Mouse (Mus musculus) 3T3-L1 (cell line): ENCODE measurements around the gene Clec16a.

Experiments
- DNase-seq: peaks from one replicate; pipeline ENCODE4 v3.0.0-alpha.2; 2015; ENCODE audit warnings: low read depth, low spot score

The Clec16a gene

GRCm38 (mm10) chr16:10534567-10534966, 10.6 kb upstream of the Clec16a start:
- DNase-seq: no peak

- DNase-seq: no peak
These were observed 8.8 kb upstream of the Clec16a start for GRCm38 (mm10) chr16:10536323-10536722.

- DNase-seq: no peak
These were observed 8.2 kb upstream of the Clec16a start for GRCm38 (mm10) chr16:10536961-10537360.

GRCm38 (mm10) chr16:10540763-10541597, 4.2 kb upstream of the Clec16a start:
- DNase-seq: peak; percentile 29

GRCm38 (mm10) chr16:10541598-10541930, 3.6 kb upstream of the Clec16a start:
- peak; percentile 74 for DNase-seq

GRCm38 (mm10) chr16:10542266-10542665, 2.9 kb upstream of the Clec16a start:
- peak; percentile 49 for DNase-seq

- peak; percentile 99 for DNase-seq
These were observed 2.3 kb upstream of the Clec16a start, which contains the start of gene Dexi for GRCm38 (mm10) chr16:10542698-10543365. Dexi (minus strand) TSS chr16:10543054.

GRCm38 (mm10) chr16:10546865-10547264, 1.7 kb downstream of the Clec16a start:
- no peak for DNase-seq

GRCm38 (mm10) chr16:10548938-10549337, 3.8 kb downstream of the Clec16a start:
- DNase-seq: no peak

- no peak for DNase-seq
These were observed 4.5 kb downstream of the Clec16a start for GRCm38 (mm10) chr16:10549600-10549999.

- DNase-seq: no peak
These were observed 6.5 kb downstream of the Clec16a start for GRCm38 (mm10) chr16:10551592-10551991.

GRCm38 (mm10) chr16:10553858-10554257, 8.7 kb downstream of the Clec16a start:
- DNase-seq: no peak

GRCm38 (mm10) chr16:10559991-10560390, 14.9 kb downstream of the Clec16a start:
- DNase-seq: peak; percentile 62

GRCm38 (mm10) chr16:10565278-10565885, 20.2 kb downstream of the Clec16a start:
- DNase-seq: peak; percentile 91

GRCm38 (mm10) chr16:10567153-10567552, 22.0 kb downstream of the Clec16a start:
- DNase-seq: no peak

GRCm38 (mm10) chr16:10569809-10570395, 24.8 kb downstream of the Clec16a start:
- DNase-seq: peak; percentile 79

GRCm38 (mm10) chr16:10570708-10571107, 25.6 kb downstream of the Clec16a start:
- no peak for DNase-seq

- DNase-seq: peak; percentile 76
These were observed 26.7 kb downstream of the Clec16a start for GRCm38 (mm10) chr16:10571820-10572219.

- peak; percentile 58 for DNase-seq
These were observed 29.8 kb downstream of the Clec16a start for GRCm38 (mm10) chr16:10574936-10575335.

- DNase-seq: peak; percentile 57
These were observed 30.8 kb downstream of the Clec16a start for GRCm38 (mm10) chr16:10575915-10576314.

- no peak for DNase-seq
These were observed 32.4 kb downstream of the Clec16a start for GRCm38 (mm10) chr16:10577548-10577947.

GRCm38 (mm10) chr16:10578376-10578775, 33.2 kb downstream of the Clec16a start:
- DNase-seq: no peak
